Mouse (Mus musculus): ENCODE data around the gene Hoxa7.

DNA sequence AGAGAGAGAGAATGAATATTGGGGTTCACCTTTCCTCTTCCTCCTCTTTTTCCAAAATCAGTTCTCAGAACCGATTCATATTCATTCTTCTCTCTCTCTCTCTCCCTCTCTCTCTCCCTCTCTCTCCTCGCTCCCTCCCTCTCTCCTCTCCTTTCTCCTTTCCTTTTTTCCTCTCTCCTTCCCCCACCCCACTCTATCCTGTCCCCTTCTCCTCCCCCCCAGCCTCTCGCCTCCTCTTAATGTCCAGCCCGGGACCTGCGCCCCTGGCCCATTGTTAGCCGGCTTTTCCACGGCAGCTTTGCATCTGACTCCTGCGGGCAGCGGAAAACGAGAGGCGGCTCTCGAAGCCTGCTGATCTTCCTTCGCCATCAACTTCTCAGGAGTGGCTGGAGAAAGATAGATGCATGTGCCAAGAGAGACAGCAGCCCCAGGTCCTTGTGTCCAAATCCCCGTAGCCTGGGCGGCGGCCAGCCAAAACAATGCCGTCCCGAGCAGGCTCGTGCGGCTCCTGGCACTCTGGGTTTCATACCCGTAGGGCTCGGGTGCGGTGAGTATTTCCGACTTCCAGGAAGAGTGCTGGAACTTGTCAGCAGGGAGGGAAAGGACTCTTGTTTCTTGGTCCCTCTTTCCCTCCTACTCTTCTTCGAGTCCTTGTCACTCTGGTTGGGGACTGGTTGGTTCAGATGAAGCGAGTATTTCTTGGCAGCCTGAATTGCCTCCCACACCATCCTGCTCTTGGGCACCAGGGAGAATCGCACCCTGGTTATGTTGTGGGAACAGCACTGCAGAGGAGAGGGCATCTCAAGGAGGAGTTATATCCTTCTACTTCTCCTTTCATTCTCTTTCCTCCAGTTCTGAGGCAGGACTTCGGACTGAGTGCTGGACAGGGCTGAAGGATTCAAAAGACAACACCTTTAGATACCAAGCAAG, 55.9 kb downstream of the Hoxa7 start:
- TF ChIP-seq CTCF (IDR thresholded peaks at IDR 0.05; ENCODE audit: extremely low read depth, insufficient read length, insufficient replicate concordance, low read depth, low read length) (no peak), POLR2A (IDR thresholded peaks at IDR 0.05; ENCODE audit: low read depth, low read length) (no peak)

Data from small intestine, adult 2 months (tissue).